Mouse (Mus musculus) cortical plate, adult 2 months (tissue): Measurements from ENCODE around the gene Hlcs.

Experiments
- CTCF ChIP-seq: fragments of 200-500 bp; IDR thresholded peaks from 2 replicates; pipeline ENCODE4 v1.5.1; 2011; ENCODE audit warnings: mild to moderate bottlenecking, control low read depth, low read length; ENCODE audit not compliant: insufficient read depth; ENCODE audit errors: extremely low read depth
- POLR2A ChIP-seq: fragments of 200-500 bp; IDR thresholded peaks from 2 replicates; pipeline ENCODE4 v1.6.1; 2011; ENCODE audit warnings: mild to moderate bottlenecking, low read length, control low read depth; ENCODE audit not compliant: insufficient read depth; ENCODE audit errors: extremely low read depth

GRCm38 (mm10) chr16:94222646-94223362 lies 90.6 kb downstream of the Hlcs start:
- TF ChIP-seq POLR2A (no peak), CTCF (no peak)
